Mouse (Mus musculus) spleen, adult 12 weeks (tissue): ENCODE data around the gene Ptcd1.
"Not testable (repeated sequence)": the region's sequence is repeated elsewhere in the genome, so short reads cannot be mapped to it uniquely, and the experiment has no call there.

Experiments
- DNase-seq: peaks from one replicate; pipeline ENCODE4 v3.0.0; 2022; ENCODE audit warnings: low spot score

The Ptcd1 gene

DNA sequence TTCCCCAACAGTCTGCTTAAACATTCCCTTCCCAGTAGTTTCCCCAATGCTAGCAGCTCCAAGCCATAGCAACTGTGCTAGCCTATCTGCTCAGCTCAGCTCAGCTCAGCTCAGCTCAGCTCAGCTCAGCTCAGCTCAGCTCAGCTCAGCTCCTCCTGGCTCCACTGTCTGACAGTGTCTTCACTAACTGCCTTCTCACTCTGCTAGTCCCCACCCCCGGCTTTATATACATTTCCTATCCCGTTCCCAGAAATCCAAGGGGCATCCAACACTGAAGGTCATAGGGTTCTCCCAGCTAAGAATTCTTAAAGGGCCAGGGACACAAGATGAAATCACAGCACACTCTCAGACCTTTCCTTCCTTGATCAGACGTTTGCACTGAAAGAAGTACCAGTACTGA is 2.2 kb downstream of the Ptcd1 start:
- DNase-seq, result no peak

- DNase-seq, result no peak
These were observed 5.5 kb downstream of the Ptcd1 start for GRCm38 (mm10) chr5:145161361-145161760.

- no peak for DNase-seq
These were observed 14.2 kb downstream of the Ptcd1 start for GRCm38 (mm10) chr5:145152690-145153089.

GRCm38 (mm10) chr5:145149294-145149693 is 17.6 kb downstream of the Ptcd1 start:
- no peak for DNase-seq

DNA sequence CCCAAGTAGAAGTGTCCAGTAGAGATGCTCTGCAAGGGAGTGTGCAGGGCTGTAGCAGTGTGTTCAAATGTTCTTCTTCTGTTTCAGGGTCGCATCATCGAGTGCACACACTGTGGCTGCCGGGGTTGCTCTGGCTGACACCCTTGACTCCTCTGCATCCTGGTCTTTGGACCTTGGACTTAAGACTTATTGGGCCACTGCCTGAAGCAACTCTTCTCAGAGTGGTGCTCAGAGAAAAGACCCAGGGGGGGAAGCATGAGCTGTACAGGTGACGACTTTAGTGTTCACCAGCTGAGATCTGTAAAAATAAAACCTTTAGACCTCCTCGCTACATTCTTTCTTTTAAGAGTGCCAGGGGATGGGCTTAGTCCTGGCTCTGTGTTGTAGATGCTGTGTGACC is 19.2 kb downstream of the Ptcd1 start:
- no peak for DNase-seq

DNA sequence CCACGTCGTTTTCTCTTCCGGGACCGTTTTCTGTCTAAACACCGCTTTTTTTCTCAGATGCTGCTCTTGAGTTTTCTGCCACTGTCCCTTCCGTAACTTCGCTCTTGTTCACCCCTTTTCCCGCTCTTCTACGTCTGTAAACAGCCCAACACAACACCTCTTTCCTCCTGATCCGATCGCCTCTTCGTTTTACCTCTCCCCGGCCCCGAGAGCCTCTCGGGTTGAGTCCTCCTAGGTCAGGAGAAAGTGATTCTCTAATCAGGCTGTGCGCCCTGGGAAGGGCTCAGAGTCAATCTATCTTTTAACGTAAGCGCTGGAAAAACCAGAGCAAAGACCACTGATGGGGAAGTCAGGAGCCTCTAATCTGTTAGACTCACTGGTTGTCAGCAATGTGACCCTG is 26.3 kb downstream of the Ptcd1 start:
- DNase-seq, result peak; percentile 32

DNA sequence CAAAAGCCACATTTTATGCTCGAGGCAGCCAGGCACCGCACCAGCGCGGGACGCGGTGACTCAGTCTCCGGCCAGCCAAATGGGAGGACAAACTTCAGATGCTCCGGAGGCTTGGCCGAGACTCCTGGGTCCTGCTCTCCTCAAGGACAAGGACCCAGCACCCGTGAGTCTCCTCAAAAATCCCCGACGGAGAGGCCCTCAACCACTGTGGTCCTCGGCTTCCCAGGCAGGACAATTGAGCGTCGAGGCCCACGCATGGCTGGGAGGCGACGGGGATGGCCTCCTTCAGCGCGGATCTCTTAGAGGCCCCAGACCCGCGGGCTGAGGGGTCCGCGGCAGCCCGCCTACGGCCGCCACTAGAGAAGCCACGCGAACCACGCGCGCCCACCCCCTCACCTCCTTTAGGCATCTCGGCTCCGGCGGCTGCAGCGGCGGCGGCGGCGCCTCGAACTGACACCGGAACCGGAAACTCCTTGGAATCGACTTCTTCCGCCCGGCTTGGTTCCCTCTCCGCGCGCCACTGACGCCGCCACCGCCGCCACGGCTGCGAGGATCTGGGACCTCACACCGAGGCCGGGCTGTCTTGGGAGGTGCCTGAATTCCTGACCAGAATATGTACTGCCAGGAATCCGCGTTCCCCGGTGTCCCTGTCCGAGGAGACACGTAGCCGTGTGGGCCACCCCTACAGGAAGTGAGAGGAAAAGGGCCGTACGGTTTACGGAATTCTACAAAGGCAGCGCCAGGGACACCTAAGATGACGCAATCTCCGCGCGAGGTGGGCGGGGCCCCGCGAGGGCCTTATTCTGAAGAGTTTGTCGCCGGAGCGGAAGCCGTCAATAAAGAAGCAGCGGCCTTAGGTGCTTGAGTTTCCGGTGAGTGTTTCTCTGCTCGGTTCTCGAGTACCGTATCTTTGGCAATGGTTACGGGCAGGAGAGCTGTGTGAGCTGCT is 27.1 kb downstream of the Ptcd1 start, which contains the start of the genes Pdap1 and Bud31:
Pdap1 (minus strand) TSS at position 668 of the 949 bp plus-strand sequence.
Bud31 (plus strand) TSS at position 792 of the 949 bp plus-strand sequence.
- peak; percentile 93 for DNase-seq

GRCm38 (mm10) chr5:145138836-145139235 is 28.1 kb downstream of the Ptcd1 start:
- DNase-seq, result no peak

DNA sequence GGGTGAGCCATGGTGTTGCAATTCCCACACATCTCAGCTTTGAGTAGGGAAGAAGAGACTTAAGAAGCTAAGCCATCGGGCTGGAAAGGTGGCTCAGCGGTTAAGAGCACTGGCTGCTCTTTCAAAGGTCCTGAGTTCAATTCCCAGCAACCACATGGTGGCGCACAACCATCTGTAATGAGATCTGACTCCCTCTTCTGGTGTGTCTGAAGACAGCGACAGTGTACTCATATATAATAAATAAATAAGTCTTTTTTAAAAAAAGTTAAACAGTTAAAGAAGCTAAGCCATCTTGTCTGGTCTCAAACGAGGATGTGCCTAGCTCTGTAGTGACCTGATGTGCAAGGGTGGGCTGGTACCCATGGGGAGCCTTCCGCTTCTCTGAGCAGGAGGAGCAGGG is 33.6 kb downstream of the Ptcd1 start:
- DNase-seq, result not testable (repeated sequence)

- no peak for DNase-seq
These were observed 35.9 kb downstream of the Ptcd1 start for GRCm38 (mm10) chr5:145130995-145131394.

GRCm38 (mm10) chr5:145130191-145130590 is 36.7 kb downstream of the Ptcd1 start:
- DNase-seq, result no peak

- DNase-seq, result not testable (repeated sequence)
These were observed 37.1 kb downstream of the Ptcd1 start for GRCm38 (mm10) chr5:145129773-145130172.

GRCm38 (mm10) chr5:145129124-145129523 is 37.8 kb downstream of the Ptcd1 start:
- DNase-seq, result no peak

- no peak for DNase-seq
These were observed 40.3 kb downstream of the Ptcd1 start for GRCm38 (mm10) chr5:145126580-145126979.

DNA sequence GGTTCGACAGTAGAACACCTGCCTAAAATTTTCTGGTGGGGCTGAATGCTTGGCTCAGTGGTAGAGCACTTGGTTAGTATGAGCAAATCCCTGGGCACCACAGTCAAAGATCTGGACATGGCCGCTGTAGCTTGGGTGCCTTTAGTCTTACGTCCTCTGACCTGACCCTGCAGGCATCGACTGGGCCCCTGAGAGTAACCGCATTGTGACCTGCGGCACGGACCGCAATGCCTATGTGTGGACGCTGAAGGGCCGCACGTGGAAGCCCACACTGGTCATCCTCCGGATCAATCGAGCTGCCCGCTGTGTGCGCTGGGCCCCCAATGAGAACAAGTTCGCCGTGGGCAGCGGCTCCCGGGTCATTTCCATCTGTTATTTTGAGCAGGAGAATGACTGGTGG is 43.5 kb downstream of the Ptcd1 start:
- no peak for DNase-seq

DNA sequence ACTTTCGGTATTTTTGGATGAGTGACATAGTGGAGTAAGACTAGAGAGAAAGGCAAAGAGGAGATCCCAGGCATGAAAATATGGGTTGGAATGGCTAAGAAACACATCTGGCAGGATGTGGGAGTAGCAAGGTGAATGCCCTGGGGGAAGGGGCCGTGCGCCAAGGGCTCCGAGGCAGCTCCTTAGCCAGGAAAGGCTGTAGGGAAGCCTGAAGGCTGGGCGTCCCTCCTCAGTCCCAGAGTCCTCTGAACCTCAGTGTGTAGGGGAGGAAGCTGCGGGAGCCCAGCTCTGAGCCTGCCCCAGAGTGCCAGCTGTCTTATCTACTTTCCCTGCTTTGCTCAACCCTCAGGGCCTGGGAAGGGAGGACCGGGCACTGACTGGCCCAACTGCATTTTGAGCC is 46.0 kb downstream of the Ptcd1 start:
- no peak for DNase-seq

DNA sequence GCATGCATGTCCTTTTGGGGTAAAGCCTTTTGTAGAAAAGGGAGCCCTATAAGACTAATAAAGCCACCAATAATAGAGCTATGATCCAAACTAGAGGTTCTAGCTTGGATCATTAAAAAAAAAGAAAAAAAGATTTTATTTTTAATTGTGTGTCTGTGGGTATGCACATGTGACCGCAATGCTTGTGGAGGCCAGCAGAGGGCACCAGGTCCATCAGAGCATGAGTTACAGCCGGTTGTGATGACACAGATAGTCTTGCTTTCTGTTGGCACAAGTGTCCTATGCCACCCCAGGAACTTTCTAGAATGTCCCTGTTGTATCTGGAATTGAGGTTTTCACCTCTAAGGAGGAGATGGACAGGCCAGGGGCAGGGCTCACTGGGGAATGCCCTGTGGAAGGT is 47.5 kb downstream of the Ptcd1 start:
- peak; percentile 32 for DNase-seq

DNA sequence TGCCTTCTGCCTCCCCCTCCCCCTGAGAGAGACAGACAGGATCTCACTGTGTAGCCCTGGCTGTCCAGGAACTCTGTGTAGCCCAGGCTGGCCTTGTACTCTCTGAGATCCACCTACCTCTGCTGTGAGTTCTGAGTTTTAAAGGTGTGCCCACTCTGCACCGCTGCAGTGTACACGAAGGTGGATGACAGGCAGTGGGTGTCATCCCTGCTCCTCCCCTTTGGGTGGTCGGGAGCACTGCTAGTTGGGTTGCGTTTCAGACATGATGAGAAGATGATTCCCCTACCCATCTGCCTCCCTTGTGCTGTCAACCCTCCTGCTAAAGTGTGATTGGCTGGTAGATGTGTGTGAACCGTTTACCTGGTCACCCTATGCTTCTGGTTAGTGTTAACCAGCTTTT is 48.4 kb downstream of the Ptcd1 start:
- DNase-seq, result no peak

DNA sequence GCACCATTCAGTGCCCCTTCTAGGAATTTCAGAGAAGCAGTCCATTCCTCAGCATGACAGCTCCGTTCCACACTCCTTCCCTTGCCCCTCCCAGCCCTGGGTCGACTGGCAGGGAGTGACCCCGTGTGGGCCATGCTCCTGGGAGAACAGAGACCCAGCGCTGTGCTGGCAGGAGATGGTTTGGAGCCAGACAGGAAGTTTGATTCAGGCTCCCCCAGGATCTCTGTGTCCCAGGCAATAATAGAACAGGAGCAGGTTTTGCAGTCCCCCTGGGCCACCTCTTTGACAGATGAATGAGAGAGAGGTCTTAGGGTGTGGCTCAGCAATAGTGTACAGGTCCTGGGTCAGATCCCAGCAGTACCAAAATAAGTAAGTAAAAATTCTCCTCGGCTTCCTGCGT is 48.9 kb downstream of the Ptcd1 start:
- DNase-seq, result no peak

DNA sequence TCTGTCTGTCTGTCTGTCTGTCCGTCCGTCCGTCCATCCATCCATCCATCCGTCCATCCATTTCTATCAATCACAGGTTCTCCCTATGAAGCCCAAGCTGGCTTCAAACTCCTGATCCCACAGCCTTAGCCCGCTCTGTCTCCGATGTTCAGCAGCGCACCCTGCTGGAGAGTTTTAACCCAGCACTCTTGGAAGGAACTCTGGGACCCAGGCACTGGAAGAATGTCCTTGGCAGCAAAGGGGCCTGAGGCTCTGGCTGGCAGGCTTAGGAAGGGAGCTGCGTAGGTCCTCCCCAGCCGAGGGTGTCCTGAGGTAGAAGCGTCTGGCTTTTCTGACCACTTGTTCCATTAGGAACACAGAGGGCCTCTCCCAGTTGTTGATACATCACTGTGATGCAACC is 50.0 kb downstream of the Ptcd1 start:
- DNase-seq, result peak; percentile 35

DNA sequence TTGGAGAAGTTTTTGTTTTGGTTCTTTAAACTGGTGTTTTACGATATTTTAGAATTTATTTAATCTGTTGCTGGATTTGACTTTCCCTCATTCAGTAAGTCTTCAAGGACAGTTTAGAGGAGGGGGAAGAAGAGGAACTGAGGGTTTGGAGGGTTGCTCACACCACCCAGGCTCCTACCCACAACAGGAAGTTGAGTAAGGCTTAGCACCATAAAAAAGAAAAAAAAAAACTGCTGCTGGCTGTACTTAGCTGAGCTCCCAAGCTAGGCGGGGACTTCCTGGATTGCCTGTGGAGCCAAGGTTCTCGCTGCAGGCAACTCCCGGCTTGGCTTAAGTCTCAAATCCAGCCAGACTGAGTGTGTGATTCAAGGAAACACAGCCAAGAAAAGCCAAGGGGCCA is 50.6 kb downstream of the Ptcd1 start:
- peak; percentile 6 for DNase-seq

DNA sequence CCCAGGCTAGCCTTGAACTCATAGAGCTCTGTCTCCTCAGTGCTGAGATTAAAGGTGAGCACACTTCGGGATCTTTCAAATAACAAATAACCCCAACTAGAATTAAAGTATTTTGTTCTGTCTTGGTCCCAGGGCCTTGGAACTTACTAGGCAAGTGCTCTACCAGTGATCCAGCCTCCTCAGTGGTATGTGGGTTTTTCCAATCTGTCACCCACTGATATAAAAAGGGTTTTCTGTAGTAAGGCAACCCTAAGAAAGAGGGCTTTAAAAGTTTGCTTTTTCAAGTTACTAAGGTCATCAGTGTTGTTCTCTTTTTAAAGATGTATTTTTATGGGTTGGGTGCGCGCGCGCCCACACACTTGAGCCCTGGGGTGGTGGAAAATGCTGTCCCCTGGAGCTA is 51.2 kb downstream of the Ptcd1 start:
- DNase-seq, result no peak

DNA sequence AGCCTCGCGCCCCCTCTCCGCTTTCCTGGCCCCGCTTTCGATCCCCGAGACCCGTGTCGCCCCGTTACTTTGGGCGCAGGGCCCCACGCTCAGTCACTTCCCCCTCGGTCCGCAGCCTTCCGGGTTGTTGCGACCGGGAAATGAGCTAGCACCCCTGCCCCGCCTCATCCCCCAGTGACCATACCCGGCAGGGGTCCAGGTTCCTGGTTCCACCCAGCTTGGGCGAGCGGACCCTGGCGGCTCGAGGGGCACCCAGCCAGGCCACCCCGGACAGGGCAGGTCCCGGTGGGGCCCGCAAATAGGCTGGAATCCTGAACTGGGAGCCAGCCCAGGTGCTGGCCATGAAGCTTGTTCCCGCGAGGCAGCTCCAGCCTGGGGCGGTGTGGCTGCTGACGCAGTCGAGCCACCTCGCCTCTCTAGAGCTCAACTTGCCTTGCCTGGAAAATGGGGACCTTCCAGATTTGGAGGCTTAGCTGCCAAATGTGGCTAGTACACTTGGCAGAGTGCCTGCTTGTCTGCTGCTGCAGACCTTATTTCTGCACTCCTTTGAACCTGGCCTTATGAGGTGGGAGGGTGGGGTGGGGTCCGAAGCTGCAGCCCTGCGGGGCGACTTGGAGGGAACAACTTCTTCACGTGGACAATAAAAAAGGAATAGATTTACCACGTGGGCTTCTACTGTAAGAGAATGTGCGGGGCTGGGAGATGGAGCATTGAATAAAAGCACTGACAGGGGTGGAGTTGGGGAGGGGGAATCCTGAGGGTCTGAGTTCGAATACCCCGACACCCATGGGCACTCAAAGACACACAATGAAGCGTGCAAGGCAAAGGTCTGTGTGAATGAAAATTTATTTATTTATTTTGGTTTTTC is 52.1 kb downstream of the Ptcd1 start:
- DNase-seq, result peak; percentile 27
